Mouse (Mus musculus): ENCODE data around the gene Dll1. TPM values are rescaled to one million over a fixed set of nuclear protein-coding genes. Genes with fewer than 3 reads are reported as not detected.
A peak's percentile ranks its signal among the peaks of the same experiment; 100 is the strongest.

Dll1 gene
- polyA plus RNA-seq, 1 experiment from 2014 or later = 20.0 TPM

GRCm38 (mm10) chr17:15375224-15375623, 1.4 kb downstream of the Dll1 start:
- ATAC-seq (replicated peaks; ENCODE audit: low FRiP score, low TSS enrichment, low read depth) (no peak), DNase-seq (ENCODE audit: low spot score) (peak; percentile 74)
- Histone ChIP-seq H3K9me3 (ENCODE audit: control insufficient read depth, low read length) (no peaks in the 10 kb centered on the region), H3K4me3 (ENCODE audit: low read depth, low read length) (peak overlapping the region; percentile 54), H3K36me3 (ENCODE audit: control insufficient read depth, insufficient read depth, low read length) (0 out of 2 replicates have a peak, but pooled peaks cover 2% of the 10 kb centered on the region), H3K4me2 (ENCODE audit: low read length) (peak overlapping the region; percentile 99), H3K9ac (ENCODE audit: low read length) (peak overlapping the region; percentile 62), H3K27me3 (replicated peaks; ENCODE audit: control insufficient read depth, insufficient read depth, low read length) (peaks cover 53% of the 10 kb centered on the region), H3K27ac (ENCODE audit: low read depth) (peak overlapping the region; percentile 62; the same call in 1 of the 2 replicates), H3K4me1 (replicated peaks; ENCODE audit: control insufficient read depth, insufficient read depth, low read length) (peaks cover 33% of the 10 kb centered on the region)
- WGBS = 0% methylated on average over 18 of the region's 18 CpGs

- peaks cover 29% of the 10 kb centered on the region for H3K4me1 ChIP-seq (replicated peaks; ENCODE audit: control insufficient read depth, insufficient read depth, low read length)
- ATAC-seq (replicated peaks; ENCODE audit: low FRiP score, low TSS enrichment, low read depth) (no peak), DNase-seq (ENCODE audit: low spot score) (no peak)
- H3K27ac ChIP-seq (ENCODE audit: low read depth) = no peak overlapping the region; the same call in 1 of the 2 replicates
- H3K27me3 ChIP-seq (replicated peaks; ENCODE audit: control insufficient read depth, insufficient read depth, low read length) = peaks cover 47% of the 10 kb centered on the region
- peak overlapping the region; percentile 54 for H3K4me3 ChIP-seq (ENCODE audit: low read depth, low read length)
- 2% methylated on average over 45 of the region's 50 CpGs for WGBS
- H3K9me3 ChIP-seq (ENCODE audit: control insufficient read depth, low read length) = no peaks in the 10 kb centered on the region
- peak overlapping the region; percentile 99 for H3K4me2 ChIP-seq (ENCODE audit: low read length)
- peak overlapping the region; percentile 62 for H3K9ac ChIP-seq (ENCODE audit: low read length)
- H3K36me3 ChIP-seq (ENCODE audit: control insufficient read depth, insufficient read depth, low read length) = 0 out of 2 replicates have a peak, but pooled peaks cover 8% of the 10 kb centered on the region
Measured at GRCm38 (mm10) chr17:15374321-15375141, 2.1 kb downstream of the Dll1 start.

DNA sequence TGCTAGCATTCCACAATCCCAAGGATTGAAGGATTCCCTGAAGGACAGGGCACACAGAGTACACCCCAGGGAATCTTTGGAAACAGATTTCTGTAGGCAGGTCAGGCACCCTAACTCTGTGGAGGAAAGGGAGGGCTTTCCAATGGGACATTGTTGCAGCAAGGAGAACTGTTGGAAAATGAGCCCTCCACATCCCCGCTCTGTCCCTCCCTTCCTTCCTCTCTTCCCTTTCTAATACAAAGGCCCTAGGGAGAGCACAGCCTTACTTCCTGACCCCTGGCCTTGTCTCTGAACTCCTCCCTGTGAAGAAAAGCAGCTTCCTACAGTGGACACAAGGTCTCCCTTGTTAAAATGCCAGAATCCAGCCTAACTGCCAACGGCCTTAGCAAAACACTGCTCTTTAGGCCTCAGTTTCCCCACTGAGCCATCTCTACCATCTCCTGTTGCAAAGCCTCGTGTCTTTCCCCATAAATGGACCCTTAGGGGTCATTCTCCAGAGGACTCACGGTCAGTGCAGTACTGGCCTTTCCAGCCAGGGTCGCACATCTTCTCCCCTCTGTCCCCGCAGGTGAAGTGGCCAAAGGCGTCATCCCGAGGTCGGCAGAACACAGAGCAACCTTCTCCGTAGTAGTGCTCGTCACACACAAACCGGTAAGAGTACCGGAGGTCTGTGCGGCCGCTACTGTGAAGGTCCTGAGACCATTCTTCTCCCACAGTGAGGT, 3.6 kb downstream of the Dll1 start:
- H3K9ac ChIP-seq (ENCODE audit: low read length) = 0 out of 2 replicates have a peak overlapping the region, but pooled peaks have one; percentile 20
- H3K36me3 ChIP-seq (ENCODE audit: control insufficient read depth, insufficient read depth, low read length) = peaks cover 18% of the 10 kb centered on the region
- H3K27ac ChIP-seq (ENCODE audit: low read depth) = no peak overlapping the region
- H3K4me2 ChIP-seq (ENCODE audit: low read length) = peak overlapping the region; percentile 99
- no peak for DNase-seq (ENCODE audit: low spot score)
- H3K4me1 ChIP-seq (replicated peaks; ENCODE audit: control insufficient read depth, insufficient read depth, low read length) = peaks cover 28% of the 10 kb centered on the region
- H3K9me3 ChIP-seq (ENCODE audit: control insufficient read depth, low read length) = no peaks in the 10 kb centered on the region
- ATAC-seq (replicated peaks; ENCODE audit: low FRiP score, low TSS enrichment, low read depth) = no peak
- 61% methylated on average over 15 of the region's 15 CpGs for WGBS
- H3K27me3 ChIP-seq (replicated peaks; ENCODE audit: control insufficient read depth, insufficient read depth, low read length) = peaks cover 36% of the 10 kb centered on the region
- H3K4me3 ChIP-seq (ENCODE audit: low read depth, low read length) = peak overlapping the region; percentile 54

- peaks cover 21% of the 10 kb centered on the region for H3K36me3 ChIP-seq (ENCODE audit: control insufficient read depth, insufficient read depth, low read length)
- 0 out of 2 replicates have a peak overlapping the region, but pooled peaks have one; percentile 20 for H3K9ac ChIP-seq (ENCODE audit: low read length)
- H3K27me3 ChIP-seq (replicated peaks; ENCODE audit: control insufficient read depth, insufficient read depth, low read length) = peaks cover 29% of the 10 kb centered on the region
- 48% methylated on average over 17 of the region's 17 CpGs for WGBS
- peak overlapping the region; percentile 99 for H3K4me2 ChIP-seq (ENCODE audit: low read length)
- peak overlapping the region; percentile 54 for H3K4me3 ChIP-seq (ENCODE audit: low read depth, low read length)
- DNase-seq (ENCODE audit: low spot score) (no peak), ATAC-seq (replicated peaks; ENCODE audit: low FRiP score, low TSS enrichment, low read depth) (peak; percentile 28)
- H3K9me3 ChIP-seq (ENCODE audit: control insufficient read depth, low read length) = no peaks in the 10 kb centered on the region
- H3K4me1 ChIP-seq (replicated peaks; ENCODE audit: control insufficient read depth, insufficient read depth, low read length) = peaks cover 21% of the 10 kb centered on the region
- H3K27ac ChIP-seq (ENCODE audit: low read depth) = no peak overlapping the region
Measured at GRCm38 (mm10) chr17:15371967-15372835, 4.5 kb downstream of the Dll1 start.

DNA sequence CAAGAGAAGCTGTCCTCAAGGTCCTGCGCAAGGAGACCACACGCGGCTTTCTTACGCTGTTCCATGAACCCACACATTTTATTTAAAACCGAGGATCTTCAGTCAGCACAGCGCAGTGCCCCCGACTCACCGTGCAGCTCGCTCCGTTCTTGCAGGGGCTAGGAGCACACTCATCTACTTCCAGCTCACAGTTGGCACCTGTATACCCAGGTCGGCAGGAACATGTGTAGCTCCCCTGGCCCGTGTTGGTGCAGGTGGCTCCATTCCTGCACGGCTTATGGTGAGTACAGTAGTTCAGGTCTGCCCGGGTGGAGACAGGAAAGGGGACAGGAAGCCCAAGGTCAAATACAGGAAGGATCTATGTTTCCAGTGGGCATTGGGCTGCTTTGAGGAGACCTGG, 6.3 kb downstream of the Dll1 start:
- Histone ChIP-seq H3K27ac (ENCODE audit: low read depth) (no peak overlapping the region), H3K4me1 (replicated peaks; ENCODE audit: control insufficient read depth, insufficient read depth, low read length) (peaks cover 15% of the 10 kb centered on the region; the same call in 1 of the 2 replicates), H3K4me3 (ENCODE audit: low read depth, low read length) (no peak overlapping the region), H3K9ac (ENCODE audit: low read length) (no peak overlapping the region), H3K36me3 (ENCODE audit: control insufficient read depth, insufficient read depth, low read length) (peaks cover 21% of the 10 kb centered on the region), H3K4me2 (ENCODE audit: low read length) (no peak overlapping the region), H3K9me3 (ENCODE audit: control insufficient read depth, low read length) (no peaks in the 10 kb centered on the region), H3K27me3 (replicated peaks; ENCODE audit: control insufficient read depth, insufficient read depth, low read length) (peaks cover 20% of the 10 kb centered on the region)
- ATAC-seq (replicated peaks; ENCODE audit: low FRiP score, low TSS enrichment, low read depth) = no peak
- no peak for DNase-seq (ENCODE audit: low spot score)
- 93% methylated on average over 14 of the region's 14 CpGs for WGBS

DNA sequence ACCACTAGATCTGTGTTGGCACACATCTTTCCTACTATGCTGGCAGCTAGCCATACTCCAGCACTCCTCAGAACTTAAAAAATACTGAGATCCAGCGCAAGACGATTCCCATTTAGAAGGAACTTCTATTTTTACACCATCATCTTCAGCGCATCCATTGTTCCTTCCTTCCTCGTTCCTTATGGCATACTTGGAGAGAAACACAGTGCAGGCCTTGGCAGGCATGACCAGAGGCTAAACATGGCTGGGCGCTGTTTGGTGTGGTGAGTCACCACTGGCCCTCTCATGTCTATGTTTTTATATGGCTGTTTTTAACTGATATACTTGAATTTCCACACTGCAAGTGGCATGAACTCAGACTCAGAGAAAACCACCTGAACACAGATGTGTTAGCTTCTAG, 11.0 kb downstream of the Dll1 start:
- ATAC-seq (replicated peaks; ENCODE audit: low FRiP score, low TSS enrichment, low read depth) (no peak), DNase-seq (ENCODE audit: low spot score) (no peak)
- Histone ChIP-seq H3K27ac (ENCODE audit: low read depth) (no peak overlapping the region), H3K9ac (ENCODE audit: low read length) (no peak overlapping the region), H3K4me2 (ENCODE audit: low read length) (no peak overlapping the region), H3K4me1 (replicated peaks; ENCODE audit: control insufficient read depth, insufficient read depth, low read length) (no peaks in the 10 kb centered on the region), H3K9me3 (ENCODE audit: control insufficient read depth, low read length) (no peaks in the 10 kb centered on the region), H3K36me3 (ENCODE audit: control insufficient read depth, insufficient read depth, low read length) (peaks cover 21% of the 10 kb centered on the region), H3K4me3 (ENCODE audit: low read depth, low read length) (no peak overlapping the region), H3K27me3 (replicated peaks; ENCODE audit: control insufficient read depth, insufficient read depth, low read length) (no peaks in the 10 kb centered on the region)
- WGBS = 70% methylated on average over 5 of the region's 5 CpGs

DNA sequence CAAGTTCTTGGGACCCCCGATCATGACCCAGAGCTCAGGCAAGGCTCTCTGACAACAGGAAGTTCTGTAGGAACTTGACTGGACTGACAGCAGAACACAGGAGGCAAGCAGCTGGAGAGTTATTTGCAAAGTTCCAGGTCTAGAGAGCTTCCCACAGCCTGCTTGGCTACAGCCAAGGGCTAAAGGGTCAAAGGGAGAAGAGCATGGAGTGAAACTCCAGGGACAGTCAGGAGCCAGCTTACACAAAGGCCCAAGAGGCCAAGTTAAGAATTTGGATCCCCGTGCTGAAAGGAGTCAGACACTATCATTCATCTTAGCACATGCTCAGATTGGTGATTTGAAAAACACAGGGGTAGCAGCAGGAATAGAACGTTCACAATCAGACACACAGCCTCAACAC, 13.0 kb downstream of the Dll1 start:
- 51% methylated on average over 3 of the region's 3 CpGs for WGBS

DNA sequence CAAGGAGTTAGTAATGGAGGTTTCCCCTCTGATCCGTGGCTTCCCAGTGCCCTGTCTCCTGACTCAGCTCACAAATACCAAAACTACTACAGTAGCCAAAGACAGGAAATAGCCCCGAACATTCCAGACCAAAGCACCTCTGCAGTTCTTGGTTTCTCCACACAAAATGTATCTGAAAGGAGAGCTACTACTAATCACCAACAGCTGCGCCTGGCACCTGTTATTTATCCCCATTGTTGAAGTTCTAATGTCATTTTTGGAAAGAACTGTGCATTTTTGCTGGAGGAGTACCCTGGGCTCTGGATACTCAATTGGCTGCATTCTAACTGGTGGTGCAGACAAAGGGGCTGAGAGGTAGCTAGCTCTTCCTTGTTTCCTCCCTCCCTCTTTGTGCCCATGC, 19.6 kb downstream of the Dll1 start:
- no peaks in the 10 kb centered on the region for H3K36me3 ChIP-seq (ENCODE audit: control insufficient read depth, insufficient read depth, low read length)
- H3K27ac ChIP-seq (ENCODE audit: low read depth) = no peak overlapping the region

More for the DNA sequence above, 13.0 kb downstream of the Dll1 start:
- Histone ChIP-seq H3K4me3 (ENCODE audit: low read depth, low read length) (no peak overlapping the region), H3K27ac (ENCODE audit: low read depth) (no peak overlapping the region), H3K4me2 (ENCODE audit: low read length) (no peak overlapping the region), H3K36me3 (ENCODE audit: control insufficient read depth, insufficient read depth, low read length) (peaks cover 8% of the 10 kb centered on the region; the same call in 1 of the 2 replicates), H3K9ac (ENCODE audit: low read length) (no peak overlapping the region), H3K9me3 (ENCODE audit: control insufficient read depth, low read length) (no peaks in the 10 kb centered on the region), H3K27me3 (replicated peaks; ENCODE audit: control insufficient read depth, insufficient read depth, low read length) (no peaks in the 10 kb centered on the region), H3K4me1 (replicated peaks; ENCODE audit: control insufficient read depth, insufficient read depth, low read length) (no peaks in the 10 kb centered on the region)
- DNase-seq (ENCODE audit: low spot score) (no peak), ATAC-seq (replicated peaks; ENCODE audit: low FRiP score, low TSS enrichment, low read depth) (no peak)

More for the DNA sequence above, 19.6 kb downstream of the Dll1 start:
- no peak for ATAC-seq (replicated peaks; ENCODE audit: low FRiP score, low TSS enrichment, low read depth)
- DNase-seq (ENCODE audit: low spot score) = no peak
- Histone ChIP-seq H3K4me3 (ENCODE audit: low read depth, low read length) (no peak overlapping the region), H3K9me3 (ENCODE audit: control insufficient read depth, low read length) (no peaks in the 10 kb centered on the region), H3K4me2 (ENCODE audit: low read length) (no peak overlapping the region), H3K9ac (ENCODE audit: low read length) (no peak overlapping the region), H3K4me1 (replicated peaks; ENCODE audit: control insufficient read depth, insufficient read depth, low read length) (peaks cover 4% of the 10 kb centered on the region), H3K27me3 (replicated peaks; ENCODE audit: control insufficient read depth, insufficient read depth, low read length) (no peaks in the 10 kb centered on the region)
- WGBS = 62% methylated on average over 3 of the region's 3 CpGs
